Mouse (Mus musculus): ENCODE measurements around the gene Tmem35b. TPM values are rescaled to one million over a fixed set of nuclear protein-coding genes. Genes with fewer than 3 reads are reported as not detected.

Gene Tmem35b
- polyA plus RNA-seq, 2 experiments, result 3.4 to 7.9 TPM

- no peaks in the 10 kb centered on the region for H3K9me3 ChIP-seq (ENCODE audit: control insufficient read depth, low read length)
- H3K4me2 ChIP-seq (ENCODE audit: low read depth), result no peak overlapping the region
- DNase-seq (ENCODE audit: low read depth in 3 of 3, low spot score in 3 of 3), result no peak
- H3K9ac ChIP-seq (replicated peaks), result no peak overlapping the region
- no peak for TF ChIP-seq EP300 (IDR thresholded peaks at IDR 0.05; ENCODE audit: low read depth)
- no peak for TF ChIP-seq CTCF (IDR thresholded peaks at IDR 0.05; ENCODE audit: low read depth)
- no peak overlapping the region for H3K4me3 ChIP-seq (ENCODE audit: insufficient read depth in 1 of 2, low read depth in 2 of 2, low read length in 2 of 2)
- WGBS (ENCODE audit: insufficient replicate concordance), result 63% methylated on average over 13 of the region's 13 CpGs
- no peak overlapping the region for H3K27ac ChIP-seq
- no peak for ATAC-seq (ENCODE audit: insufficient read depth)
- no peaks in the 10 kb centered on the region for H3K4me1 ChIP-seq (replicated peaks; ENCODE audit: control insufficient read depth in 2 of 2, insufficient read depth in 2 of 2, low read length in 1 of 2)
- H3K36me3 ChIP-seq (replicated peaks; ENCODE audit: control insufficient read depth, insufficient read depth, low read depth), result no peaks in the 10 kb centered on the region
- no peaks in the 10 kb centered on the region for H3K27me3 ChIP-seq (ENCODE audit: control insufficient read depth, insufficient read depth, low read length)
Measured at GRCm38 (mm10) chr4:127150031-127150430, 26.5 kb downstream of the Tmem35b start.

GRCm38 (mm10) chr4:127153345-127153744 lies 29.9 kb downstream of the Tmem35b start:
- WGBS (ENCODE audit: insufficient replicate concordance), result 41% methylated on average over 1 of the region's 1 CpGs
- Histone ChIP-seq H3K4me3 (ENCODE audit: insufficient read depth in 1 of 2, low read depth in 2 of 2, low read length in 2 of 2) (no peak overlapping the region), H3K27ac (no peak overlapping the region), H3K4me2 (ENCODE audit: low read depth) (no peak overlapping the region), H3K4me1 (replicated peaks; ENCODE audit: control insufficient read depth in 2 of 2, insufficient read depth in 2 of 2, low read length in 1 of 2) (no peaks in the 10 kb centered on the region), H3K9ac (replicated peaks) (no peak overlapping the region), H3K36me3 (replicated peaks; ENCODE audit: control insufficient read depth, insufficient read depth, low read depth) (no peaks in the 10 kb centered on the region), H3K9me3 (ENCODE audit: control insufficient read depth, low read length) (no peaks in the 10 kb centered on the region), H3K27me3 (ENCODE audit: control insufficient read depth, insufficient read depth, low read length) (no peaks in the 10 kb centered on the region)
- ATAC-seq (ENCODE audit: insufficient read depth) (no peak), DNase-seq (ENCODE audit: low read depth in 3 of 3, low spot score in 3 of 3) (no peak)
- no peak for TF ChIP-seq CTCF (IDR thresholded peaks at IDR 0.05; ENCODE audit: low read depth)
- TF ChIP-seq EP300 (IDR thresholded peaks at IDR 0.05; ENCODE audit: low read depth), result no peak

GRCm38 (mm10) chr4:127155757-127156156 lies 32.3 kb downstream of the Tmem35b start:
- DNase-seq (ENCODE audit: low read depth in 3 of 3, low spot score in 3 of 3), result no peak
- no peak for ATAC-seq (ENCODE audit: insufficient read depth)
- Histone ChIP-seq H3K4me3 (ENCODE audit: insufficient read depth in 1 of 2, low read depth in 2 of 2, low read length in 2 of 2) (no peak overlapping the region), H3K4me1 (replicated peaks; ENCODE audit: control insufficient read depth in 2 of 2, insufficient read depth in 2 of 2, low read length in 1 of 2) (no peaks in the 10 kb centered on the region), H3K9ac (replicated peaks) (no peak overlapping the region), H3K9me3 (ENCODE audit: control insufficient read depth, low read length) (no peaks in the 10 kb centered on the region), H3K4me2 (ENCODE audit: low read depth) (no peak overlapping the region), H3K27ac (no peak overlapping the region), H3K27me3 (ENCODE audit: control insufficient read depth, insufficient read depth, low read length) (no peaks in the 10 kb centered on the region), H3K36me3 (replicated peaks; ENCODE audit: control insufficient read depth, insufficient read depth, low read depth) (no peaks in the 10 kb centered on the region)
- TF ChIP-seq EP300 (IDR thresholded peaks at IDR 0.05; ENCODE audit: low read depth) (no peak), CTCF (IDR thresholded peaks at IDR 0.05; ENCODE audit: low read depth) (peak; percentile 42)
- WGBS (ENCODE audit: insufficient replicate concordance), result 48% methylated on average over 5 of the region's 5 CpGs

- Histone ChIP-seq H3K27me3 (ENCODE audit: control insufficient read depth, insufficient read depth, low read length) (no peaks in the 10 kb centered on the region), H3K9ac (replicated peaks) (no peak overlapping the region), H3K36me3 (replicated peaks; ENCODE audit: control insufficient read depth, insufficient read depth, low read depth) (no peaks in the 10 kb centered on the region), H3K27ac (no peak overlapping the region), H3K9me3 (ENCODE audit: control insufficient read depth, low read length) (no peaks in the 10 kb centered on the region), H3K4me2 (ENCODE audit: low read depth) (no peak overlapping the region), H3K4me1 (replicated peaks; ENCODE audit: control insufficient read depth in 2 of 2, insufficient read depth in 2 of 2, low read length in 1 of 2) (no peaks in the 10 kb centered on the region), H3K4me3 (ENCODE audit: insufficient read depth in 1 of 2, low read depth in 2 of 2, low read length in 2 of 2) (no peak overlapping the region)
- TF ChIP-seq CTCF (IDR thresholded peaks at IDR 0.05; ENCODE audit: low read depth) (no peak), EP300 (IDR thresholded peaks at IDR 0.05; ENCODE audit: low read depth) (no peak)
- no peak for ATAC-seq (ENCODE audit: insufficient read depth)
- DNase-seq (ENCODE audit: low read depth in 3 of 3, low spot score in 3 of 3), result no peak
- 49% methylated on average over 4 of the region's 4 CpGs for WGBS (ENCODE audit: insufficient replicate concordance)
Measured at GRCm38 (mm10) chr4:127157746-127158145, 34.3 kb downstream of the Tmem35b start.

GRCm38 (mm10) chr4:127163926-127164325 lies 40.4 kb downstream of the Tmem35b start:
- Histone ChIP-seq H3K36me3 (replicated peaks; ENCODE audit: control insufficient read depth, insufficient read depth, low read depth) (no peaks in the 10 kb centered on the region), H3K27ac (no peak overlapping the region), H3K9ac (replicated peaks) (no peak overlapping the region), H3K4me3 (ENCODE audit: insufficient read depth in 1 of 2, low read depth in 2 of 2, low read length in 2 of 2) (no peak overlapping the region), H3K27me3 (ENCODE audit: control insufficient read depth, insufficient read depth, low read length) (peaks cover 22% of the 10 kb centered on the region), H3K4me1 (replicated peaks; ENCODE audit: control insufficient read depth in 2 of 2, insufficient read depth in 2 of 2, low read length in 1 of 2) (no peaks in the 10 kb centered on the region), H3K9me3 (ENCODE audit: control insufficient read depth, low read length) (no peaks in the 10 kb centered on the region), H3K4me2 (ENCODE audit: low read depth) (no peak overlapping the region)
- WGBS (ENCODE audit: insufficient replicate concordance), result 47% methylated on average over 8 of the region's 8 CpGs
- ATAC-seq (ENCODE audit: insufficient read depth) (no peak), DNase-seq (ENCODE audit: low read depth in 3 of 3, low spot score in 3 of 3) (no peak)
- TF ChIP-seq CTCF (IDR thresholded peaks at IDR 0.05; ENCODE audit: low read depth) (no peak), EP300 (IDR thresholded peaks at IDR 0.05; ENCODE audit: low read depth) (no peak)
